Mouse (Mus musculus) olfactory bulb, adult 2 months (tissue): ENCODE measurements around the gene Gm20498.

Experiments used
- CTCF ChIP-seq: fragments of 200-500 bp; IDR thresholded peaks from 2 replicates; pipeline ENCODE4 v1.5.1; 2012; ENCODE audit warnings: low read depth, mild to moderate bottlenecking, low read length, moderate library complexity; ENCODE audit not compliant: insufficient read depth
- POLR2A ChIP-seq: fragments of 200-500 bp; IDR thresholded peaks from 2 replicates; pipeline ENCODE4 v1.6.1; 2012; ENCODE audit warnings: mild to moderate bottlenecking, low read depth, low read length, moderate library complexity; ENCODE audit not compliant: insufficient read depth

DNA sequence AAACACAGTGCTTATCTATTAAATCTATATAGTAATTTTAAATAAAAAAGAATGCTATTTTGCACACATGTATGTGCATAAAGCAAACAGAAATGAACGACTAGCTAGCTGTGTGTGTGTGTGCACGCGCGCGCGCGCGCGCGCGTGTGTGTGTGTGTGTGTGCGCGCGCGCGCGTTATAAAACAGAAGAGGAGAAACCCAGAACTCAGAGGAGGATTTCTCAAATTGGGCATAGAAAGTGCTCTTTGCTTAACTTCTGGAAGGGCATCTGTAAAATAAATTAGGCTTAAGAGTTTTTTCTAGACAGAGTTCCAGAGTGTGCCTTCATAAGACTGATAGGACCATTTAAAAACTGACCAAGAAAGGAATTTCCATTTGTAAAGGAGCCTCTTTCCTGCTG, 49.0 kb downstream of the Gm20498 start:
- TF ChIP-seq POLR2A (no peak), CTCF (no peak)
